29 mouse cellular contexts compared by ENCODE assay signal in the genomic region with DNA sequence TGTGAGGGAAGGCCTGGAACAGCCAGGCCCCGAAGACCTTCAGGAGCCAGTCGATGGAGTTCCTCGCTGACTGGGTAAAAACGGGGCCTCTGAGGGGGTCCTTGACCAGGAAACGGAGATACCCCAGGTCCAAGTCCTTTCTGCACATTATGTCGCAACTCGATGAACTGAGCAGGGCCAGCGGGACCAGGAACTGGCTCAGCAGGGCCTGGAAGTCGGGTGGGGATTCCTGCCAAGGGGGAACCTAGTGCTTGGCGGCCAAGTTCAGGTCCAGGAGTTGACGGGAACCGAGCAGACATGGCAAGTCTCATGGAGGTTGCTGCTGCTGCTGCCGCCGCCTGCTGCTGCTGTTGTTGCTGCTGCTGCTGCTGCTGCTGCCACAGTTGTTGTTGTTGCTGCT. TPM values are rescaled to one million over a fixed set of nuclear protein-coding genes. Genes with fewer than 3 reads are reported as not detected.
DNase-seq lines count a peak whose midpoint lies in the region; ATAC-seq lines count a peak whose summit lies in the region.
"Had no signal": no experiment of that assay in that cellular context is flagged by ENCODE, and none has a peak within 500 bp of the region (broad histone marks: within the 10 kb centered on the region; RNA-seq: fewer than 3 reads in every experiment).

No protein-coding gene starts in this region.

- no peak overlapping the region for H3K27ac ChIP-seq in intestine, embryonic 15.5 days
- H3K27ac ChIP-seq: forebrain, embryonic 12.5 days; heart, embryonic 15.5 days; layer of hippocampus, adult 2 months; limb, embryonic 13.5 days; lung, embryonic 15.5 days; midbrain, embryonic 10.5 days; midbrain, embryonic 15.5 days; neural tube, embryonic 15.5 days had no signal

- no peaks in the 10 kb centered on the region for H3K27me3 ChIP-seq in intestine, embryonic 15.5 days (replicated peaks)
- H3K27me3 ChIP-seq: forebrain, embryonic 12.5 days; heart, embryonic 15.5 days; limb, embryonic 13.5 days; lung, embryonic 15.5 days; midbrain, embryonic 15.5 days; neural tube, embryonic 15.5 days had no signal

- ATAC-seq in intestine, embryonic 15.5 days, result peak; percentile 37
- ATAC-seq in activated CD4-positive, CD25-positive, alpha-beta regulatory T cell, adult 4 months, result no peak
- ATAC-seq: hindbrain, embryonic 16.5 days; midbrain, embryonic 15.5 days had no signal

- H3K9me3 ChIP-seq in intestine, embryonic 15.5 days, result no peaks in the 10 kb centered on the region
- H3K9me3 ChIP-seq: forebrain, embryonic 12.5 days; G1E; heart, embryonic 15.5 days; limb, embryonic 13.5 days; lung, embryonic 15.5 days; midbrain, embryonic 10.5 days; midbrain, embryonic 15.5 days; neural tube, embryonic 15.5 days had no signal

- H3K4me3 ChIP-seq in intestine, embryonic 15.5 days (replicated peaks), result no peak overlapping the region
- H3K4me3 ChIP-seq: erythroblast, embryonic 14.5 days; forebrain, embryonic 12.5 days; heart, embryonic 15.5 days; layer of hippocampus, adult 2 months; limb, embryonic 13.5 days; lung, embryonic 15.5 days; midbrain, embryonic 10.5 days; midbrain, embryonic 15.5 days; neural tube, embryonic 15.5 days had no signal

- 87% methylated on average over 14 of the region's 14 CpGs for WGBS in intestine, embryonic 15.5 days

- peak; percentile 57 for DNase-seq in adrenal gland, postnatal 14 days
- DNase-seq in adrenal gland, postnatal 4 days (ENCODE audit: low spot score in 2 of 2), result no peak
- DNase-seq in cerebellum, adult 9-11 months, result peak; percentile 64
- no peak for DNase-seq in cerebellum, postnatal 4 days (ENCODE audit: low spot score in 2 of 2)
- peak; percentile 13 for DNase-seq in gastrocnemius, postnatal 10 days
- no peak for DNase-seq in gastrocnemius, adult 8-10 months (ENCODE audit: low spot score in 2 of 2)
- DNase-seq: kidney, adult 9 months; kidney, postnatal 25 days; right cerebral cortex, adult 18-20 months; thymus, postnatal 14 days had no signal

- no peaks in the 10 kb centered on the region for H3K4me1 ChIP-seq in intestine, embryonic 15.5 days (replicated peaks)
- H3K4me1 ChIP-seq: forebrain, embryonic 12.5 days; heart, embryonic 15.5 days; limb, embryonic 13.5 days; lung, embryonic 15.5 days; midbrain, embryonic 10.5 days; midbrain, embryonic 15.5 days; neural tube, embryonic 15.5 days had no signal

- H3K9ac ChIP-seq in intestine, embryonic 15.5 days, result no peak overlapping the region
- H3K9ac ChIP-seq: forebrain, embryonic 12.5 days; heart, embryonic 15.5 days; limb, embryonic 13.5 days; lung, embryonic 15.5 days; midbrain, embryonic 15.5 days; neural tube, embryonic 15.5 days had no signal

- H3K36me3 ChIP-seq in intestine, embryonic 15.5 days, result peaks cover 88% of the 10 kb centered on the region

- H3K4me2 ChIP-seq in intestine, embryonic 15.5 days (replicated peaks), result no peak overlapping the region
- H3K4me2 ChIP-seq: forebrain, embryonic 12.5 days; heart, embryonic 15.5 days; limb, embryonic 13.5 days; liver, embryonic 11.5 days; lung, embryonic 15.5 days; midbrain, embryonic 15.5 days; neural tube, embryonic 15.5 days had no signal

RNA-seq across cellular contexts. Expression of a gene that starts 19.3 kb away (rescaled TPM):
- 59.1 and 62.5 TPM in 2 replicates for total RNA-seq in adrenal gland, postnatal 14 days (2021)
- total RNA-seq in adrenal gland, postnatal 4 days (2021), result 10 to 100 TPM; 66.4 to 68.2 TPM
- 10 to 100 TPM; 35.8 to 36.6 TPM for total RNA-seq in gastrocnemius, postnatal 10 days (2021)
- total RNA-seq in gastrocnemius, adult 8-10 months (2022), result 10 to 100 TPM; 43.8 to 55.0 (median 46.9) TPM
- polyA plus RNA-seq in intestine, embryonic 15.5 days (2015; fragmentation: Nextera tagmentation; extraction: Ambion mirVana), result 88.3 and 89.0 TPM in 2 replicates
- 100 to 1,000 TPM in 1 of 2 experiments, 10 to 100 TPM in 1; 98.2 to 133 TPM for polyA plus RNA-seq in activated CD4-positive, CD25-positive, alpha-beta regulatory T cell, adult 4 months (2017; shearing (Covaris generic))

RNA-seq across cellular contexts. Expression of a gene that starts 20.3 kb away (rescaled TPM):
- total RNA-seq in adrenal gland, postnatal 14 days (2021), result 64.0 and 66.6 TPM in 2 replicates
- 10 to 100 TPM; 68.9 to 71.5 TPM for total RNA-seq in adrenal gland, postnatal 4 days (2021)
- 10 to 100 TPM; 46.9 to 59.9 TPM for total RNA-seq in gastrocnemius, postnatal 10 days (2021)
- total RNA-seq in gastrocnemius, adult 8-10 months (2022), result 10 to 100 TPM; 52.6 to 67.2 (median 59.1) TPM
- polyA plus RNA-seq in intestine, embryonic 15.5 days (2015; fragmentation: Nextera tagmentation; extraction: Ambion mirVana), result 9.6 and 10.4 TPM in 2 replicates
- 10 to 100 TPM; 21.7 to 29.2 TPM for polyA plus RNA-seq in activated CD4-positive, CD25-positive, alpha-beta regulatory T cell, adult 4 months (2017; shearing (Covaris generic))

RNA-seq across cellular contexts. Expression of a gene that starts 41.4 kb away (rescaled TPM):
- 0.11 TPM in 1 of 2 replicates, not detected in the other for total RNA-seq in adrenal gland, postnatal 14 days (2021)
- 1 to 10 TPM in 1 of 2 experiments, under 1 TPM in 1; 0.76 to 4.2 TPM for total RNA-seq in adrenal gland, postnatal 4 days (2021)
- 1 to 10 TPM; 2.2 to 2.7 TPM for total RNA-seq in gastrocnemius, postnatal 10 days (2021)
- total RNA-seq in gastrocnemius, adult 8-10 months (2022), result under 1 TPM; 0.12 to 0.67 (median 0.43) TPM
- not detected in 2 replicates for polyA plus RNA-seq in intestine, embryonic 15.5 days (2015; fragmentation: Nextera tagmentation; extraction: Ambion mirVana)
- not detected for polyA plus RNA-seq in activated CD4-positive, CD25-positive, alpha-beta regulatory T cell, adult 4 months (2017; shearing (Covaris generic))
- polyA plus RNA-seq: embryonic facial prominence, embryonic 14.5 days; forebrain, embryonic 12.5 days; intestine, embryonic 14.5 days; liver, embryonic 16.5 days; stomach, embryonic 16.5 days had no signal

RNA-seq across cellular contexts. Expression of a gene that starts 43.7 kb away (rescaled TPM):
- 3.0 and 3.6 TPM in 2 replicates for total RNA-seq in adrenal gland, postnatal 14 days (2021)
- 1 to 10 TPM; 3.9 to 6.2 TPM for total RNA-seq in adrenal gland, postnatal 4 days (2021)
- 1 to 10 TPM; 2.1 to 2.7 TPM for total RNA-seq in gastrocnemius, postnatal 10 days (2021)
- total RNA-seq in gastrocnemius, adult 8-10 months (2022), result 1 to 10 TPM; 1.4 to 2.9 (median 2.0) TPM
- 10.8 and 12.5 TPM in 2 replicates for polyA plus RNA-seq in intestine, embryonic 15.5 days (2015; fragmentation: Nextera tagmentation; extraction: Ambion mirVana)
- 1 to 10 TPM; 8.7 to 8.8 TPM for polyA plus RNA-seq in activated CD4-positive, CD25-positive, alpha-beta regulatory T cell, adult 4 months (2017; shearing (Covaris generic))

RNA-seq across cellular contexts. Expression of a gene that starts 47.7 kb away (rescaled TPM):
- 1.9 and 3.5 TPM in 2 replicates for total RNA-seq in adrenal gland, postnatal 14 days (2021)
- 1 to 10 TPM; 2.1 to 2.9 TPM for total RNA-seq in adrenal gland, postnatal 4 days (2021)
- total RNA-seq in gastrocnemius, postnatal 10 days (2021), result 1 to 10 TPM; 3.6 to 4.0 TPM
- total RNA-seq in gastrocnemius, adult 8-10 months (2022), result 1 to 10 TPM in 1 of 4 experiments, under 1 TPM in 3; 0.19 to 1.0 (median 0.49) TPM
- polyA plus RNA-seq in intestine, embryonic 15.5 days (2015; fragmentation: Nextera tagmentation; extraction: Ambion mirVana), result 0.96 and 1.1 TPM in 2 replicates
- under 1 TPM; 0.11 to 0.15 TPM for polyA plus RNA-seq in activated CD4-positive, CD25-positive, alpha-beta regulatory T cell, adult 4 months (2017; shearing (Covaris generic))
- total RNA-seq: megakaryocyte progenitor cell, adult 5-6 weeks had no signal
- polyA plus RNA-seq: erythroblast, embryonic 14.5 days; G1E had no signal

Comparison
In these comparisons a context has a peak if more than half of its experiments do, and no peak if none do; other contexts are left out.
1. DNase-seq: peak in adrenal gland, postnatal 14 days (single experiment), cerebellum, adult 9-11 months (single experiment) and gastrocnemius, postnatal 10 days (single experiment); none in adrenal gland, postnatal 4 days (0 of 2), cerebellum, postnatal 4 days (0 of 2) and gastrocnemius, adult 8-10 months (0 of 2).